Mouse (Mus musculus) urinary bladder, postnatal 25 days (tissue): ENCODE data around the gene Phf5a.
A peak's percentile ranks its signal among the peaks of the same experiment; 100 is the strongest.

Source experiments
- DNase-seq: peaks from one replicate; pipeline ENCODE4 v3.0.0; 2022; ENCODE audit warnings: low spot score

Gene Phf5a

GRCm38 (mm10) chr15:81848301-81848700 lies 23.4 kb downstream of the Phf5a start:
- DNase-seq, result no peak

GRCm38 (mm10) chr15:81847861-81848260 lies 23.9 kb downstream of the Phf5a start:
- no peak for DNase-seq

- no peak for DNase-seq
Measured at GRCm38 (mm10) chr15:81847161-81847560, 24.6 kb downstream of the Phf5a start.

- DNase-seq, result no peak
Measured at GRCm38 (mm10) chr15:81846755-81847154, 25.0 kb downstream of the Phf5a start.

- DNase-seq, result peak; percentile 31
Measured at GRCm38 (mm10) chr15:81845724-81846123, 26.0 kb downstream of the Phf5a start.

GRCm38 (mm10) chr15:81845033-81845625 lies 26.6 kb downstream of the Phf5a start:
- DNase-seq, result no peak

- DNase-seq, result no peak
Measured at GRCm38 (mm10) chr15:81842275-81842674, 29.4 kb downstream of the Phf5a start.

GRCm38 (mm10) chr15:81840306-81840705 lies 31.4 kb downstream of the Phf5a start:
- no peak for DNase-seq

- DNase-seq, result peak; percentile 54
Measured at GRCm38 (mm10) chr15:81839634-81840033, 32.1 kb downstream of the Phf5a start.

- DNase-seq, result no peak
Measured at GRCm38 (mm10) chr15:81838554-81839235, 33.0 kb downstream of the Phf5a start.

- DNase-seq, result no peak
Measured at GRCm38 (mm10) chr15:81836966-81837920, 34.5 kb downstream of the Phf5a start.

GRCm38 (mm10) chr15:81836124-81836821 lies 35.4 kb downstream of the Phf5a start:
- peak; percentile 64 for DNase-seq

- no peak for DNase-seq
Measured at GRCm38 (mm10) chr15:81835007-81835880, 36.5 kb downstream of the Phf5a start.

- DNase-seq, result no peak
Measured at GRCm38 (mm10) chr15:81834171-81834841, 37.4 kb downstream of the Phf5a start.

GRCm38 (mm10) chr15:81833481-81833880 lies 38.2 kb downstream of the Phf5a start:
- no peak for DNase-seq

GRCm38 (mm10) chr15:81832219-81832618 lies 39.5 kb downstream of the Phf5a start:
- no peak for DNase-seq

GRCm38 (mm10) chr15:81831136-81831825 lies 40.4 kb downstream of the Phf5a start:
- peak; percentile 86 for DNase-seq

GRCm38 (mm10) chr15:81830530-81830929 lies 41.2 kb downstream of the Phf5a start:
- DNase-seq, result no peak

GRCm38 (mm10) chr15:81829208-81829580 lies 42.5 kb downstream of the Phf5a start:
- DNase-seq, result no peak
